Mouse (Mus musculus): ENCODE measurements around the gene Micu2. TPM values are rescaled to one million over a fixed set of nuclear protein-coding genes. Genes with fewer than 3 reads are reported as not detected.
A peak's percentile ranks its signal among the peaks of the same experiment; 100 is the strongest.

The Micu2 gene
- polyA plus RNA-seq (2015; fragmentation: Nextera tagmentation; extraction: Ambion mirVana), result 68.9 and 75.3 TPM in 2 replicates

DNA sequence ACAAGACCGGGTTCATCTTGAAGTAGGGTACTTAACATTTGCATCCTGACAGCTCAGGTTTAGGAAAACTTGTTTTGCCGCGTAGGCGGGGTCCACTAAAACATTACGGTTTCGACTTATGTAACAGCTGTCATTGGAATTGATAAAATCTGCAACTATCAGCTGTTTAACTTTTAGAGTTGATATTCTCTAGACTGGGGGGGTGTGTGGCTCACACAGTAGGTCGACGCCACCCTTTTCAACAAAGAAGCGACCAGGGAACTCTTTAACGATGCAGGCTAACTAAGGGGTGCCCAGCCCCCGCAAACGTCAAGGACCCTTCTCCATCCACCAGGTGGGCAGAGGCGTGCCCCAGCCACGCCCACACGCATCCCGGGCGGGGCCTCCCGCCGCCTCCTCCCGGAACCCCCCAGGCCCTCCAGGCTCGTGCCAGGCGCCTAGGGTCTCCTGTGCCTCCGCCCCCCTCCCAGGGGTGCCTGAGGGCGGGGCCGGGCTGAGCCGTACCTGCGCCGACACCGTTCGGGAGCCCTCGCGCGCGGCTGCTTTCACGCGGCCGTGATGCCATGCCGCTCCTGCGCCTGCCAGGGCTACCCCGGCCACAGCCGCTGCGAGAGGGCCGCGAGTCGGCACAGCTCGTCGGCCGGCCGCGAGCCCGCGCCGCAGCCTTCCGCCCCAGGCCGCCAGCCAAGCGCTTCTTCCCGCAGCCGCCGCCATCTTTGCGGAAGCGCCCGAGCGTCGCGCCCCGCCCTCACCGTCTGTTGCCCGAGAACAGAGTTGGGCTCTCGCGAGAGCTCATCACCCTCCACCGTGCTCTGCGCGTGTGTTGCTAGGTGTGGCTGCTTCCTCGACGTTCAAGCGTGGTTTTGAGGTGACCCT lies at the start of gene Micu2:
Micu2 (minus strand) TSS at position 737 of the 876 bp plus-strand sequence.
- H3K9ac ChIP-seq (replicated peaks), result peak within 1 kb of the TSS; percentile 98
- H3K27ac ChIP-seq (replicated peaks), result peak within 1 kb of the TSS; percentile 91
- peak within 1 kb of the TSS; percentile 80 for H3K4me2 ChIP-seq
- H3K36me3 ChIP-seq, result no peaks in the 10 kb centered on the region
- H3K4me1 ChIP-seq, result peaks cover 22% of the 10 kb centered on the region
- ATAC-seq (ENCODE audit: low FRiP score), result peak; percentile 99
- WGBS, result 2% methylated on average over 74 of the region's 76 CpGs
- no peaks in the 10 kb centered on the region for H3K9me3 ChIP-seq (replicated peaks)
- H3K4me3 ChIP-seq (replicated peaks), result peak within 1 kb of the TSS; percentile 92
- H3K27me3 ChIP-seq (replicated peaks), result no peaks in the 10 kb centered on the region

DNA sequence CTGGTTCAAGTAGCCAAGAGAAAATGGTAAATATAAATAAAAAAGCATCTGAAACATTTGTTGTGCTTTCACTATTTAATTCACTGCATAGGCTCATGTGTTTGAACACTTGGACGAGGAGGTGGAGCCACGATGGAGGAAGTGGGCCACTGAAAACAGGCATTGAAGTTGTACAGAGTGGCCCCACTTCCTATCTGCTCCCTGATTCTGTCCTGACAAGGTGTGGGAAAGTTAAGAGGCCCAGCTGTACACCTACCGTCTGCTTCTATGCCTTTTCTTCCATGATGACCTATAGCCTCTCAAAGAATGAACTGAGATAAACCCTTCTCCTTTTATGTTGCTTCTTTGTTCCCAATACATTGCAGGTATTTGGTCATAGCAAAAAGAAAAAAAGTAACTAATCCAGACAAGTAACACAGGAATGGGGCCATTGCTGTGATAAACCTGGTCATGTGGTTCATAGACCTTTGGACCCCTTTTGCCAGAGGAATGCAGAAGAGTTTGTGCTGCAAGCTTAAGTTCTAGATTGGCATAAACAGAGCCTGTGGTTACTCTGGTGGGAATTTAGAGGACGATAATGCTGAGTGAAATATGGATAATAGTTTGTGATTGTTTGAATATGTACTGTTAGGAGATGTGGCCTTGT lies 47.7 kb upstream of the Micu2 start:
- H3K9ac ChIP-seq (replicated peaks), result no peak overlapping the region
- no peaks in the 10 kb centered on the region for H3K27me3 ChIP-seq (replicated peaks)
- whole genome bisulfite sequencing, result 89% methylated on average over 4 of the region's 4 CpGs
- no peaks in the 10 kb centered on the region for H3K4me1 ChIP-seq
- no peak overlapping the region for H3K4me3 ChIP-seq (replicated peaks)
- no peak overlapping the region for H3K4me2 ChIP-seq
- no peaks in the 10 kb centered on the region for H3K9me3 ChIP-seq (replicated peaks)
- H3K36me3 ChIP-seq, result no peaks in the 10 kb centered on the region
- H3K27ac ChIP-seq (replicated peaks), result no peak overlapping the region
- ATAC-seq (ENCODE audit: low FRiP score), result no peak

DNA sequence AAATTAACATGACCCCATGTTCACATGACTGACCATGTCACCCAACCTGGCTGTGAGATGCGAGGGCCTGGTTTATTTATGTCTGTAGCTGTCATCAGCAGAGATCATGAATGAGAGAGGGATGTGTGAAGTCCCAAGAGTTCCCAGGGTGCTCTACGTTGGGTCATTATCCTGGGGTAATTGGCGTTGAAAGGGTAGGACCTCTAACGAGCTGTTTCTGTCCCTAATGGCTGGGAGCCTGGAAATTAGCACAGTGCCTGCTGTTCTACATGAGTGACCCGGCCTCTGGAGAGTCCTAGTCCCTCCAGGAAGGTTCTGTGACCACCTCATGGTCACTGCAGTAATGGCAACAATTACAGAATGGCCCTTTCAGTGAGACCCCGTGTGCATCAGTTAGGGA lies 37.1 kb upstream of the Micu2 start:
- Histone ChIP-seq H3K4me2 (no peak overlapping the region), H3K9me3 (replicated peaks) (no peaks in the 10 kb centered on the region), H3K27ac (replicated peaks) (no peak overlapping the region), H3K4me1 (no peaks in the 10 kb centered on the region), H3K9ac (replicated peaks) (no peak overlapping the region), H3K36me3 (no peaks in the 10 kb centered on the region), H3K4me3 (replicated peaks) (no peak overlapping the region), H3K27me3 (replicated peaks) (no peaks in the 10 kb centered on the region)
- 10% methylated on average over 6 of the region's 6 CpGs for WGBS
- ATAC-seq (ENCODE audit: low FRiP score), result no peak

DNA sequence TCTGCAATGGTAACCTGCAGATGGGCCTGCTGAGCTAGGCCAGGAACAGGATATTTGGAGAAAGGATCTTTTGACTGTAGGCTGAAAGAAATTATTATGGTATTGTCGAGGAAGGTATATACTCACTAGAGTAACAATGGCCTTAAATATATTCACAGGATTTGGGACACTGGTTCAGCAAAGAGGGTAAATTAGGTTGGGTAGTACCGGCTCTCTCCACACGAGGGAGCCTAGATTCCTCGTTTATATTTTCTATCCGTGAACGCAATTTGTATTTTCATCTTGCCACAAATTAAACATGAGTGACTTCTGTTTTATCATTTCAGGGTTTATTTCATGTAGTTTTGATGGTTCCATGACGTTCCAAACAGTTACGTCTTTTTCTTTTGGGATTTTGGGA lies 35.5 kb upstream of the Micu2 start:
- no peak for ATAC-seq (ENCODE audit: low FRiP score)
- no peaks in the 10 kb centered on the region for H3K36me3 ChIP-seq
- H3K9ac ChIP-seq (replicated peaks), result no peak overlapping the region
- no peaks in the 10 kb centered on the region for H3K27me3 ChIP-seq (replicated peaks)
- WGBS, result 11% methylated on average over 8 of the region's 8 CpGs
- H3K27ac ChIP-seq (replicated peaks), result no peak overlapping the region
- H3K4me1 ChIP-seq, result no peaks in the 10 kb centered on the region
- peak overlapping the region; percentile 38 for H3K4me2 ChIP-seq
- H3K9me3 ChIP-seq (replicated peaks), result no peaks in the 10 kb centered on the region
- no peak overlapping the region for H3K4me3 ChIP-seq (replicated peaks)

DNA sequence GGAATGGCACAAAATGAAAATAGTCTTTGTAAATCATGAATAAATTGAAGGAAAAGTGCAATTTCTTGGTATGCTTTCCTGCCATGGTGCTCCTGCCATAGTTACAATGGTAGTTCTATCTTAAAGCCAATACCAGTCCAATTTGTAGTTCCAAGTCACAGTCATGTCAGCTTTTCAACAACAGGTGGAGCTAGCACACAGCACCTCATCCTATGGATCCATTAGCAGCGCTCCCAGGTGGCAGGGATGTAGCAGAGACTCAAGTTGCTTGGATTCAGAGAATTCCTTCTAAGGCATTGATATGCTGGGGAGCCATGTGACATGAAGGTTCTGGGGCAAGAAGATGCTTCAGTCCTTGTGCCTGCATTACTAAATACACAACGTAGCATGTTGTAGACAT lies 19.8 kb upstream of the Micu2 start:
- no peaks in the 10 kb centered on the region for H3K9me3 ChIP-seq (replicated peaks)
- H3K4me2 ChIP-seq, result no peak overlapping the region
- ATAC-seq (ENCODE audit: low FRiP score), result no peak
- H3K9ac ChIP-seq (replicated peaks), result no peak overlapping the region
- H3K27me3 ChIP-seq (replicated peaks), result no peaks in the 10 kb centered on the region
- no peaks in the 10 kb centered on the region for H3K4me1 ChIP-seq
- 44% methylated on average over 2 of the region's 2 CpGs for WGBS
- H3K36me3 ChIP-seq, result no peaks in the 10 kb centered on the region
- no peak overlapping the region for H3K27ac ChIP-seq (replicated peaks)
- H3K4me3 ChIP-seq (replicated peaks), result no peak overlapping the region

DNA sequence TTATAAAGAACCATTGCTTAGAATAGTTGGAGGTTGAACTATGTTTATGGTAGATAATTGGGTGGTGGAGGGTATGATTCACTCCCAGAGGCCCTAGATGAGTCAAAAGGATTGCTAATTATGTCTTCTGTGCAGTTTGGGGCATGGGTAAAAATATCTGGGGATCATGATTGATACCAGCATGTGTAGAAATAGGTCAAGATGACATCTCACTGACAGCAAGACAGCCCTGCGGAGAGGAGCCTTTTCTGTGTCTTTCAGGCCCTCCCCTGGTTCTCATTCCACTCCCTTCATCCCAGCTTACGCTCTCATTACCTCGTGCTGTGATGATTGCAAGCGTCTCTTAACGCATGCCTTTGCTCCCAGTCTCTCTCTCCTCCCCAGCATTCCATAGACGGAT lies 4.8 kb upstream of the Micu2 start:
- H3K9me3 ChIP-seq (replicated peaks), result no peaks in the 10 kb centered on the region
- H3K4me2 ChIP-seq, result no peak overlapping the region
- H3K27me3 ChIP-seq (replicated peaks), result no peaks in the 10 kb centered on the region
- H3K36me3 ChIP-seq, result no peaks in the 10 kb centered on the region
- no peak for ATAC-seq (ENCODE audit: low FRiP score)
- WGBS, result 56% methylated on average over 6 of the region's 6 CpGs
- H3K9ac ChIP-seq (replicated peaks), result no peak overlapping the region
- H3K4me3 ChIP-seq (replicated peaks), result no peak overlapping the region
- H3K4me1 ChIP-seq, result peaks cover 8% of the 10 kb centered on the region
- H3K27ac ChIP-seq (replicated peaks), result no peak overlapping the region

DNA sequence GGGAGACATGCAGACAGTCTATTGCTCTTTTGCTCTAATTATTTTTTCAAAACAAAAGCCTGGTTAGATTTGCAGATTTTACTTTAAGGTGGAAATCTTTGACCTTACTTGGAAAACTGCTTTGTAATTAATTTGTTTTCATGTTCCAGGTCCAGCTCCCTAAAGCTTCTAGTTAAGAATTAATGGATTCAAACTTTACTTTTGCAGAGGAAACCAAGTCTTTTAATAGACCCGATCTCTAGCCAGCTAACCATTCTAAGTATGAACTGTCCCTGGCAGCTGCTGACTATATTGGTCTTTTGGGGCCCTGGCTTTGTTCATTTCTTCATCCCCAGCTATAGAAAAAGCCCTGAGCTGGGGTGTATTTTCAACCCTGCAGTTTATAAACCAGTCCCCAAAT lies 3.1 kb upstream of the Micu2 start:
- H3K4me2 ChIP-seq, result no peak overlapping the region
- no peak overlapping the region for H3K9ac ChIP-seq (replicated peaks)
- no peak overlapping the region for H3K4me3 ChIP-seq (replicated peaks)
- H3K27me3 ChIP-seq (replicated peaks), result no peaks in the 10 kb centered on the region
- no peaks in the 10 kb centered on the region for H3K9me3 ChIP-seq (replicated peaks)
- WGBS, result 79% methylated on average over 1 of the region's 1 CpGs
- H3K36me3 ChIP-seq, result no peaks in the 10 kb centered on the region
- no peak for ATAC-seq (ENCODE audit: low FRiP score)
- H3K27ac ChIP-seq (replicated peaks), result no peak overlapping the region
- H3K4me1 ChIP-seq, result peaks cover 18% of the 10 kb centered on the region

DNA sequence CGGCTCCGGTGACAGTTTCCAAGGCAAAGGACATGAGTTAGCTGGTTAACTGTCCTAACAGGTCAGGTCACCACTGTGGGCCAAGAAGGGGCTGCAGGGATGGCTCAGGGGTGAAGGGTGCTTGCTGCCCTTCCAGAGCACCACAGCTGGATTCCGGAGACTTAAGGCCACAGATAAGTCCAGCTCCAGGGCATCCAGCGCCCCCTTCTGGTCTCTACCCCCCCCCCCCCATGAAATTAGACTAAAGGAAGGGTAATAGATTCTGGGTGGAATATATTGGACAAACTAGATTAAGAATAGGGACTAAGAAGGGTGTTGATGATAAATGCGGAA lies 306 bp upstream of the Micu2 start:
- Histone ChIP-seq H3K9ac (replicated peaks) (no peak overlapping the region; the same call in 1 of the 2 replicates), H3K27ac (replicated peaks) (peak overlapping the region; percentile 91)

DNA sequence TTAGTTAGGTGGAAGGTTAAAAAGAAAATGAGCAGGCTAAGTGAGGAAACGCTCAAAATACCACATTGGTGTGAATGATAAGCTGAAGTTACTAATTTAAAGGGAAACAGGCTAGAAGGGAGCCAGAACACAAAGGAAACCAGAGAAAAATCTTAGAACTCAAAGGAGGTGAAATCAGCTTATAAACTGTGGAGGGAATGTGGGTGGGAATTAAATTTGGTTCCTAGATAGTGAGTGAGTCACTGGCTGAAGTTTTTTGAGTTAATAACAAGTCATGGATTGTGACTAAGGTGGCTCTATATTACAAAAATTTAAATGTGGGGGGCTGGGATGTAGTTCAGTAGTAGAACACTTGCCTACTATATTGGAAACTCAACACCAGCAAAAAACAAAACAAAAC lies 1.6 kb downstream of the Micu2 start:
- Histone ChIP-seq H3K9ac (replicated peaks) (no peak overlapping the region), H3K4me2 (no peak overlapping the region), H3K4me3 (replicated peaks) (no peak overlapping the region), H3K9me3 (replicated peaks) (no peaks in the 10 kb centered on the region), H3K36me3 (no peaks in the 10 kb centered on the region), H3K4me1 (peaks cover 22% of the 10 kb centered on the region), H3K27me3 (replicated peaks) (no peaks in the 10 kb centered on the region), H3K27ac (replicated peaks) (no peak overlapping the region)
- WGBS, result 83% methylated on average over 1 of the region's 1 CpGs
- ATAC-seq (ENCODE audit: low FRiP score), result no peak

More for the DNA sequence above, 306 bp upstream of the Micu2 start:
- Histone ChIP-seq H3K4me2 (peak overlapping the region; percentile 80), H3K9me3 (replicated peaks) (no peaks in the 10 kb centered on the region), H3K4me1 (peaks cover 22% of the 10 kb centered on the region), H3K4me3 (replicated peaks) (peak overlapping the region; percentile 92), H3K27me3 (replicated peaks) (no peaks in the 10 kb centered on the region), H3K36me3 (no peaks in the 10 kb centered on the region)
- 30% methylated on average over 5 of the region's 5 CpGs for WGBS
- no peak; the same call in 1 of the 2 replicates for ATAC-seq (ENCODE audit: low FRiP score)

DNA sequence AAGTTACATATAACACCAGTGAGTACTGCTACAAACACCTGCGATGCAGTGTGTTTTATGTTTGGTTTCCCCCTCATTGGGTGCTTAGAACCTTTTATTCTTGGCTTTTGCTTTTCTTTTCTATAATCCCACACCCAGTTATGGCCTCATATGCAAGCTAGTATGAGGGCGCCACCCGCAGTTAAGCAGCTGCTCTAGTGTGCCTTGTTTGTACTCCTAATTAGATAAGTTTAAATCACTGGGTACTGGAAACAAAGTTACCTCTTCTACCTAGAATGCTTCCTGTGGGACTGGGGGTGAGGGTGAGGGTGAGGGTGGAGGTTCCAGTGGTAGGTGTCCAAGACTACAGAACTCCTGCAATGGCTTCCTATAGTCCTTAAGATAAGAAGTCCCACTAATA lies 2.9 kb downstream of the Micu2 start:
- 90% methylated on average over 3 of the region's 3 CpGs for WGBS
- no peak for ATAC-seq (ENCODE audit: low FRiP score)
- Histone ChIP-seq H3K36me3 (peaks cover 2% of the 10 kb centered on the region; the same call in 1 of the 2 replicates), H3K9me3 (replicated peaks) (no peaks in the 10 kb centered on the region), H3K4me1 (peaks cover 22% of the 10 kb centered on the region), H3K4me3 (replicated peaks) (no peak overlapping the region), H3K4me2 (no peak overlapping the region), H3K27ac (replicated peaks) (no peak overlapping the region), H3K27me3 (replicated peaks) (no peaks in the 10 kb centered on the region), H3K9ac (replicated peaks) (no peak overlapping the region)

DNA sequence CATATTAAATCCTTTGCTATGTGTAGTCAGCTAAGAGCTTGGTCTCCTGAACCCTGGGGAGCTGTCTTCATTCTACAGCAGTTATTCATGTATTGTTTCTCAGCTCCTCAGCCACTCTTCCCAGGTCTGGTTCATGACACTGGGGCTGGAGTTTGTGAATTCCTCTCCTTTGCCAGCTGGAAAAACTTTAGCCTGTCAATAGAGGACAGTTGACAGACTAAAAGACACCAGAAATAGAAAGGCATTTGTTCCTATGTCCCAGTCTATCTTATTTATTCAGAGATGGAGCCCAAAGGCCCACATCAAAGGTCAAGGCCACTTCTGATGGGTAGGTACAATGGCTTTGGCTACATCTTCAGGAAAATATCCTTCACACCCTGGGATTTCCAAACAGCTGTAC lies 7.3 kb downstream of the Micu2 start:
- H3K9ac ChIP-seq (replicated peaks), result no peak overlapping the region
- no peaks in the 10 kb centered on the region for H3K27me3 ChIP-seq (replicated peaks)
- no peak overlapping the region for H3K4me2 ChIP-seq
- H3K27ac ChIP-seq (replicated peaks), result no peak overlapping the region
- H3K36me3 ChIP-seq, result peaks cover 23% of the 10 kb centered on the region
- no peaks in the 10 kb centered on the region for H3K9me3 ChIP-seq (replicated peaks)
- no peak for ATAC-seq (ENCODE audit: low FRiP score)
- no peak overlapping the region for H3K4me3 ChIP-seq (replicated peaks)
- H3K4me1 ChIP-seq, result peaks cover under 1% of the 10 kb centered on the region; the same call in 1 of the 2 replicates

DNA sequence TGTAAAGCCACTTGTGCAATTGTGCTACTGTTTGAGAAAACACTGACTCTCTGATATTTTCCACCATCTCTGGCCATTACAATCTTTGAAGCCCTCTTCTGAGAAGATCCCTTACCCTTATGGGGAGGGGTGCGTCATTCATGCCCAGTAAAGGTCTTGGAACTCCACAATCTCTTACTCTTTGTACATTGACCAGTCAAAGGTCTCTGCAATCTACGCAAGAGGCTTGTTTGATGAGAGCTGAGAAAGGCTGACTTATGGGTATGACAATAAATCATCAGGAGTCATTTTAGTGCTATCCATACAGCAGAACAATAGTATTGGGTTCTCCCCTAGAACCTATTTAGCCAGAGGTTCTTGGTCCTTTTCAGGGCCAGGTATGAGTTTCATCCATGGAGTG lies 9.9 kb downstream of the Micu2 start:
- Histone ChIP-seq H3K4me3 (replicated peaks) (no peak overlapping the region), H3K4me1 (no peaks in the 10 kb centered on the region), H3K9ac (replicated peaks) (no peak overlapping the region), H3K9me3 (replicated peaks) (no peaks in the 10 kb centered on the region), H3K27me3 (replicated peaks) (no peaks in the 10 kb centered on the region), H3K36me3 (peaks cover 23% of the 10 kb centered on the region), H3K4me2 (no peak overlapping the region), H3K27ac (replicated peaks) (no peak overlapping the region)
- WGBS, result 97% methylated on average over 2 of the region's 2 CpGs
- ATAC-seq (ENCODE audit: low FRiP score), result no peak

All from neural tube, embryonic 15.5 days (tissue).